Mouse (Mus musculus) liver, postnatal 0 days (tissue): ENCODE data around the gene BC048403. TPM values are rescaled to one million over a fixed set of nuclear protein-coding genes. Genes with fewer than 3 reads are reported as not detected.

Experiments used
- ATAC-seq: fragments of 200-750 bp; cut with Nextera tagmentation; 2 replicates; pipeline ENCODE4 v1.8.0; 2017; ENCODE audit warnings: mild to moderate bottlenecking, moderate library complexity
- DNase-seq: peaks from one replicate; pipeline ENCODE4 v3.0.0-alpha.2; 2016
- H3K27ac ChIP-seq: fragments of 300-500 bp; sonication (generic); 2 replicates; pipeline ENCODE4 v1.5.1; 2014; ENCODE audit warnings: antibody characterized with exemption, moderate library complexity, mild to moderate bottlenecking, low read depth
- H3K27me3 ChIP-seq: fragments of 300-500 bp; sonication (generic); 2 replicates; pipeline ENCODE4 v1.6.1; 2014; ENCODE audit warnings: low read length, control low read depth, mixed read lengths; ENCODE audit not compliant: insufficient read depth
- H3K36me3 ChIP-seq: fragments of 300-500 bp; sonication (generic); replicated peaks from 2 replicates; pipeline ENCODE4 v1.6.1; 2014; ENCODE audit warnings: mild to moderate bottlenecking, control low read depth, low read length, moderate library complexity, mixed read lengths; ENCODE audit not compliant: insufficient read depth
- H3K4me1 ChIP-seq: fragments of 300-500 bp; sonication (generic); 2 replicates; pipeline ENCODE4 v1.6.1; 2014; ENCODE audit warnings: antibody characterized with exemption, mild to moderate bottlenecking, control low read depth; ENCODE audit not compliant: insufficient read depth
- H3K4me2 ChIP-seq: fragments of 300-500 bp; sonication (generic); 2 replicates; pipeline ENCODE4 v1.6.1; 2014; ENCODE audit warnings: low read depth, mild to moderate bottlenecking, low read length, moderate library complexity, mixed read lengths
- H3K4me3 ChIP-seq: fragments of 300-500 bp; sonication (generic); 2 replicates; pipeline ENCODE4 v1.5.1; 2014; ENCODE audit warnings: low read depth, low read length
- H3K9ac ChIP-seq: fragments of 300-500 bp; sonication (generic); replicated peaks from 2 replicates; pipeline ENCODE4 v1.6.1; 2014; ENCODE audit warnings: mild to moderate bottlenecking, moderate library complexity
- H3K9me3 ChIP-seq: fragments of 300-500 bp; sonication (generic); 2 replicates; pipeline ENCODE4 v1.6.1; 2016; ENCODE audit warnings: mild to moderate bottlenecking, control low read depth, low read length, mixed read lengths
- CTCF ChIP-seq: sonication (generic); IDR thresholded peaks from 2 replicates; pipeline ENCODE4 v1.5.1; 2016; ENCODE audit warnings: antibody characterized with exemption, low read depth
- EP300 ChIP-seq: IDR thresholded peaks from 2 replicates; pipeline ENCODE4 v1.6.1; 2016; ENCODE audit warnings: antibody characterized with exemption, low read depth, mild to moderate bottlenecking
- WGBS: fragments of 180-500 bp; shearing (Covaris S2); extraction: QIAGEN DNeasy Blood & Tissue Kit; methylation state at CpG from one replicate; pipeline ENCODE4 v1.1.7; 2014; ENCODE audit not compliant: insufficient replicate concordance; 5-methylcytosine and 5-hydroxymethylcytosine counted together
- polyA plus RNA-seq: library from polyadenylated mRNA; unstranded; fragments of >200 nt; fragmentation: Nextera tagmentation; extraction: Ambion mirVana; gene quantifications from 2 replicates; pipeline ENCODE4 v1.2.1, GENCODE M21; 2015

BC048403 gene
- polyA plus RNA-seq = 1.6 and 1.9 TPM in 2 replicates

DNA sequence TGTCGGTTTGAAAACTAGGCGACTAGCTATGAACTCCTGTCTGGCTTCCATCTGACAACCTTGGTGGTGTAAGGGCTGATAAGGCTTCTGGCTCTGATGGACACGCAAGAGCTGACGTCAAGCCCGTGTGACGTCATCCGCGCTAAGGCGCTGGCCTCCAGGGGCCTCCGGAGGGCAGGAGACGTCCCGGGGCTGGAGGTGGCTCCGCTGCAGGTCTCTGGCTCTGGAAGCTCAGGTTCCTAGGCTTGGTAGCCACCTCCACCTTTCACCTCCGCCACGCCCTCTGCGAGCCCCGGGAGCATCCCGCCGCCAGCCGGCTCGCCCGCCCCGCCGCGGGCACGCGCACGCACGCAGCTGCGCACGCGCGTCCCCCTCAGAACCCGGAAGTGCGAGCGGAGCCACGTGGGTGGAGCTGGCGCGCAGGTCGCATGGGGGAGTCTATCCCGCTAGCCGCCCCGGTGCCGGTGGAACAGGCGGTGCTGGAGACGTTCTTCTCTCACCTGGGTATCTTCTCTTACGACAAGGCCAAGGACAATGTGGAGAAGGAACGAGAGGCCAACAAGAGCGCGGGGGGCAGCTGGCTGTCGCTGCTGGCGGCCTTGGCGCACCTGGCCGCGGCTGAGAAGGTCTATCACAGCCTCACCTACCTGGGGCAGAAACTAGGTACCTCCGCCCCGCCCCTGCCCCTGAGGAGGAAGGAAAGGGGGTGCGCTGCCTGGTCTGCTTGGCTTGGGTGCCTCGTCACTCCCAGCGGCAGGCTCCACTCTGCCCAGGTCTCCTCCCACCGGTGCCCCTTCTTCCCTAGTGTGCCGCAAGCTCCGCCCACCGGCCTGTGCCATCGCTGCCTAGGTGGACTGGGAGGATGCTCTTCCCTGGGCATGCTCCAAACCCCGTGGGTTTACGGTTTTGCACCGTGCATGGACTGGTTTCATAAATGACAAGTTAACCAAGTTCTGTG, at the start of gene BC048403:
Gene BC048403, plus strand, starts transcription at position 390 of the 958 bp plus-strand sequence.
- peak within 1 kb of the TSS; percentile 55 for H3K27ac ChIP-seq

DNA sequence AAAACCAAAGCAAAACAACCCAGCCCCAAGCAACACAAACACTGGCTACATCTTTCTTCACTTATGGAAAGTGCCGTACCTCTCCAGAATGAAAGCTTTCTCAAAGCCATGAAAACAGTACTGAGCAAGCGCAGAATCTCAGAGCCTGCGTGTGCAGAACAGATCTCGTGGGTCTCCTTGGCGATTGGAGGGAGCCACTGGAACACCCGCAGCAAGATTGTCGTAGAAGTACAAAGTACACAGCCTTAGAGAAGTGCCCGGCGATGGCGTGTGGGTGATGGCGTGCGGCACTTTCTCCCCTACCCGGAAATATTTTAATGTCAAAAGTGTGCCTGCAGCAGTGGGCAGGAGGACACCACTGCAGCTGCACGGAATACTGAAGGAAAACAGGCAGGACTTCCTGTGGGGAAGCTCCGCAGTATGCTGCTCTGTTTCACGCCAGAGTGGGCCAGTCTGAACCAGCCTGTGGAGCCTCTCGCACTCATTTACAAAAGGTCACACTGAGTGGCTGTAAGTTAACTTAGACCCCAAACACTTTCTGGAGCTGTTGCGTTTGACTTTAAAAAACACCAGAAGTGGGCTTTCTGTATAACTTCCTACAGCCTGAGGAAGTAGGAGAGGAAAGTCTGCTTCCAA, 46.7 kb upstream of the BC048403 start:
- Histone ChIP-seq H3K4me3 (peak overlapping the region; percentile 20), H3K36me3 (no peaks in the 10 kb centered on the region), H3K4me2 (peak overlapping the region; percentile 59), H3K9ac (peak overlapping the region; percentile 44; the same call in 1 of the 2 replicates), H3K9me3 (no peaks in the 10 kb centered on the region), H3K4me1 (no peaks in the 10 kb centered on the region), H3K27me3 (no peaks in the 10 kb centered on the region), H3K27ac (no peak overlapping the region)
- no peak for DNase-seq
- TF ChIP-seq EP300 = no peak
- TF ChIP-seq CTCF = no peak
- ATAC-seq = no peak
- 25% methylated on average over 18 of the region's 18 CpGs for WGBS

More for the DNA sequence above, at the start of gene BC048403:
- whole genome bisulfite sequencing = under 1% methylated on average over 56 of the region's 68 CpGs
- Histone ChIP-seq H3K9me3 (peaks cover 1% of the 10 kb centered on the region; the same call in 1 of the 2 replicates), H3K36me3 (0 out of 2 replicates have a peak, but pooled peaks cover 1% of the 10 kb centered on the region), H3K27me3 (no peaks in the 10 kb centered on the region), H3K4me2 (peak within 1 kb of the TSS; percentile 89), H3K9ac (peak within 1 kb of the TSS; percentile 88), H3K4me3 (peak within 1 kb of the TSS; percentile 87), H3K4me1 (peaks cover 8% of the 10 kb centered on the region; the same call in 1 of the 2 replicates)
- DNase-seq (peak; percentile 94), ATAC-seq (peak; percentile 98)
- TF ChIP-seq CTCF = no peak
- TF ChIP-seq EP300 = no peak

DNA sequence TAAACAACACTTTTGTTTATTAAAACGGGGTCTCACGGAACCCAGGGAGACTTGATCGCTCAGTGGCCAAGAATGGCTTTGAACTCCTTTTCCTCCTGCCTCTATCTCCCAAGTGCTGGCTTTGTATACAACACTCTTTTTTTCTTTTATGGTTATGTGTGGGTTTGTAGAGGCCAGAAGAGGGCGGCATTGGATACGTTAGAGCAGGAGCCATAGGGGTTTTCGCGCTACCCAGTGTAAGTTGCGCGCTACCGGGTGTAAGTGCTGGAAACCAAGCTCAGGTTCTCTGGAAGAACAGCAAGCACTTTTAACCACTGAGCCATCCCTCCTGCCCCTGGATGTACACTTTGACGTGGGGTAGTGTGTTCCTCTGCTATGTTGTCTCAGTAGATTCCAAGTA, 45.2 kb upstream of the BC048403 start:
- H3K4me2 ChIP-seq = no peak overlapping the region
- DNase-seq = no peak
- ATAC-seq = no peak
- no peaks in the 10 kb centered on the region for H3K4me1 ChIP-seq
- H3K4me3 ChIP-seq = no peak overlapping the region
- WGBS = 86% methylated on average over 11 of the region's 11 CpGs
- TF ChIP-seq CTCF = no peak
- no peak for TF ChIP-seq EP300
- no peaks in the 10 kb centered on the region for H3K27me3 ChIP-seq
- no peaks in the 10 kb centered on the region for H3K36me3 ChIP-seq
- H3K9me3 ChIP-seq = no peaks in the 10 kb centered on the region
- H3K9ac ChIP-seq = no peak overlapping the region
- H3K27ac ChIP-seq = no peak overlapping the region

DNA sequence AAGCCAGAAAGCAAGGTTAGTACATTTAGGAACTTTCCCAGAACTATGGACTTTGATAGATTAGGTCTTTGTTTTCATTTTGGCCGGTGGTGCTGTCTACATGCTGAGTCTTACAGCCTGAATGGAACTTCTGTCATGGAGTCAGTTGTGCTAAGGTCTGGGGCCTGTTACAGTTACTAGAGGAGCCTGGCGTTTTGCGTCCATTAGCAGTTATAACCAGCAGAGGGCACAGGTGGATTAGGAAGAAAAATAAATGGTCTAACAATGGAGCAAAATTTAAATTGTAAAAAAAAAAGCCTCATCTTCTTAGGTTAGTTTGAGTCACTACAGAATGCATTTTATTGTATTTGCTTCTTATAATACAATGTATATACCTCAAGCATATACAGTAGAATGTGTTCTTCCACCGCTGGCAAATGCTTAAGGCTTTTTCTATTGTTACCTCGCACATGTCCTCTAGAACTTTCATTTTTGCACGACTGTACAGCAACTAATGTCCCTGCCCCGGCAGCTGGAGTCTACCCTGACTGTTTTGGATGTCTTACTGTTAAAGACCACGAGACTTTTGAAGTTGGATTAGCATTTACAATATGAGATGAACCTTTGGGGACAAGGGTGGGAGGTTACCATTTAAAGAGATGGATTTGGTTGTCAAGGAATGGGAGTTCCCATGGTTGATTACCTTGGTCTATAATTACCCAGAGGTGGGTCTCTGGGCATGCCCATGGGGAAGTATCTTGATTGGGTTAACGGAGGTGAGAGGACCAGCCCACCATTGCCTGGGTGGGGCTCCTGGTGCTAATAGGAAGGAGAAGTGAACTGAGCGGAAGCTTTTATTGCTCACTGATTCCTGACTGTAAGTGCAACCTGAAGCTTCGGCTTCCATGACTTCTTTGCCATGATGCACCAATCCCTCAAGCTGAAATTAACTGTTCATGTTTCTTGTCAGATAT, 38.2 kb upstream of the BC048403 start:
- H3K4me1 ChIP-seq = 0 out of 2 replicates have a peak, but pooled peaks cover 5% of the 10 kb centered on the region
- TF ChIP-seq CTCF (peak; percentile 68), EP300 (no peak)
- no peaks in the 10 kb centered on the region for H3K27me3 ChIP-seq
- H3K27ac ChIP-seq = no peak overlapping the region
- H3K4me3 ChIP-seq = no peak overlapping the region
- no peaks in the 10 kb centered on the region for H3K9me3 ChIP-seq
- WGBS = 44% methylated on average over 11 of the region's 11 CpGs
- H3K36me3 ChIP-seq = no peaks in the 10 kb centered on the region
- ATAC-seq (no peak), DNase-seq (peak; percentile 28)
- no peak overlapping the region for H3K9ac ChIP-seq
- H3K4me2 ChIP-seq = 0 out of 2 replicates have a peak overlapping the region, but pooled peaks have one; percentile 22

DNA sequence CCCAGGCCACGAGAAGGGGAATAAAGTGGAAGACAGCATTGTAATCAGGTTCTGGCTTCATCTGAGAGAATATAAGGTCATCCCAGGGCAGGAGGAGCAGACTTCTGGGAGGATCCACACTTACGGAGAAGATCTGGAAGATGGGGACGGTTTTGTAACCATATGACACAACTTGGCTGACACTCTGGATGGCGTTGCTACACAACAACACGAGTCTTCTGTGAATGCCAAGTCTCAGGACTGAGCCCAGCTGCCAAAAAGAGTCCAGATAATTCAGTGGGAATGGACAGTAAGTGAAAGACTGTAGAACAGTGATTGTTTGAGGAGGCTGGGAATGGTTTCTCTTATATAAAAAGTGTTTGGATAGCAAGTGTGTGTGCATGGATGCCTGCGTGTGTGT, 36.1 kb upstream of the BC048403 start:
- no peak for DNase-seq
- Histone ChIP-seq H3K9me3 (no peaks in the 10 kb centered on the region), H3K4me3 (no peak overlapping the region), H3K4me1 (0 out of 2 replicates have a peak, but pooled peaks cover 5% of the 10 kb centered on the region), H3K27ac (no peak overlapping the region), H3K4me2 (no peak overlapping the region), H3K9ac (no peak overlapping the region), H3K27me3 (no peaks in the 10 kb centered on the region), H3K36me3 (no peaks in the 10 kb centered on the region)
- no peak for ATAC-seq
- WGBS = 69% methylated on average over 6 of the region's 6 CpGs
- no peak for TF ChIP-seq CTCF
- no peak for TF ChIP-seq EP300
